Mouse (Mus musculus) kidney, adult 18-20 months (tissue): ENCODE measurements around the gene Pdyn.

ENCODE experiments used
- DNase-seq: peaks from one replicate; pipeline ENCODE4 v3.0.0; 2021

Pdyn gene

GRCm38 (mm10) chr2:129699484-129700158 is at the start of gene Pdyn:
Gene Pdyn (minus strand): TSS chr2:129699844.
- no peak for DNase-seq

DNA sequence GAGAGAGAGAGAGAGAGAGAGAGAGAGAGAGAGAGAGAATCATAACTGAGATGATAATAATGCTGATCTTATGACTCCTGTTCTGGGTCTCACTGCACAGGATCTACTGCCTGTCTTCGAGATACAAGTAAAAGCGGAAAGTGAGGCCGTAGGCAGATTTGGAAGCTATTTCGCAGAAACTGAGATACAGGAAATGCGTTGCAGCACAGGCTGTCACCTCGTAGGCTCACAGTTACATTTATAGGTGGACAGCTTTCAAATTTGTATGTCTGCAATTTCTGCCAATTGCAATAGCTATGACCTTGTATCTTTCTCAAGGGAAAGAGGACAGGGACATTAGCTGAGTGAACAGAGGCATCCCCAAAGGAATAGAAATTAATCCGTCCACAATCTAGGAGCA is 42.4 kb upstream of the Pdyn start:
- no peak for DNase-seq

DNA sequence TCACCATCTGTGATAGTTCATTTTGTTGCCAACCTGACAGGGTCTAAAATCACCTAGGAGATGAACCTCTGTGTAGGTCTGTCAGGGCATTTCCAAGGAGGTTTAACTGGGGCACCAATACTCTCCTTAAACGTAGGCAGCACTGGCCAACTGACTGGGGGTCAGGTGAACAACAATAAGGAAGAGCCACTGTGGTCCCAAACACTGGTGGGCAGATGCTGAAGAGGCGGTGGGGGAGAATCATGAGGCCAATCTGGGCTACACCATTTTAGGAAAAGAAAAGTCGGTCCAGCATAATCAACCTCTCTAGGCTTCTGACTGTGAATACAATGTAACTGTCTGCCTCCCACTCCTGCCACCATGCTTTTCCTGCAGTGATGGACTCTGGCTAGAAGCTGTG is 40.9 kb upstream of the Pdyn start:
- no peak for DNase-seq

GRCm38 (mm10) chr2:129734031-129734430 is 34.4 kb upstream of the Pdyn start:
- DNase-seq, result no peak

- no peak for DNase-seq
Observed at GRCm38 (mm10) chr2:129729681-129730080, 30.0 kb upstream of the Pdyn start.

DNA sequence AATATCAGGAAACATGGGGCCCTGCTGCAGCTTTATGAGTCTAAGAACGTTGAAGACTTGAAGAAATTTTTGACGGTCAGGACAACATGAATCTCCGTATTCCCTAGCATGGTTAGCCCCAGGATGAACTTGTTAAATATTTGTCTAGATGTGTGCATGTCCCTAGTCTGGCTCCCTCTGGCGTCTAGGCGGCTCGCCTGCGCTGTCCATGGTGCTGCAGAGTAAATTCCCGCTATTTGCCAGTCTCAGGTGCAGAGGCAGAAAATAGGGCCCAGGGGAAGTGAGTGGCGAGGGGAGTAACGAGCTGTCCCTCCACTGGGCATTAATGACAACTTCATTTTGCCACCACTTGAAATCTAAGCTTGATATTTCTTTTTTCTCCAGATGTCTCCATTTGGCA is 16.0 kb upstream of the Pdyn start:
- DNase-seq, result peak; percentile 64

GRCm38 (mm10) chr2:129713026-129713544 is 13.4 kb upstream of the Pdyn start:
- DNase-seq, result no peak

GRCm38 (mm10) chr2:129696059-129696458 is 3.6 kb downstream of the Pdyn start:
- DNase-seq, result peak; percentile 41

GRCm38 (mm10) chr2:129694303-129694702 is 5.3 kb downstream of the Pdyn start:
- no peak for DNase-seq

DNA sequence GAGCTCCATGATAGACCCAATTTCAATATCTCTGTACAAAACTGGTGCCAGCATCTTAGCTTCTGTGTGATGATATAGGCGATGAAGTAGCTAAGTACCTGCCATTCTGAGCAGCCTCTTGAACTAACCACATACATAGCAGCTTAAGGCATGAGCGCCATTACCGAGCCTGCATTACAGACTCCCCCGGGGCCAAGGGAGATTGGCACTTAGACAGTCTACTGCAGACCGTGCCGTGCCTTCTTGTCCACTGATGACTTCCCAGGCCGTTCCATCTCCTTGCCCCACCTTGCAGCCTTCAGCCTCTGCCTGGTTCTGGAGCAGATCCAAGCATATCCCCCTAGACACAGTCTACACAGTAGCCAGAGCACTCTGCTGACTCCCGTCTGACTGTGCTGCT is 7.0 kb downstream of the Pdyn start:
- DNase-seq, result no peak

DNA sequence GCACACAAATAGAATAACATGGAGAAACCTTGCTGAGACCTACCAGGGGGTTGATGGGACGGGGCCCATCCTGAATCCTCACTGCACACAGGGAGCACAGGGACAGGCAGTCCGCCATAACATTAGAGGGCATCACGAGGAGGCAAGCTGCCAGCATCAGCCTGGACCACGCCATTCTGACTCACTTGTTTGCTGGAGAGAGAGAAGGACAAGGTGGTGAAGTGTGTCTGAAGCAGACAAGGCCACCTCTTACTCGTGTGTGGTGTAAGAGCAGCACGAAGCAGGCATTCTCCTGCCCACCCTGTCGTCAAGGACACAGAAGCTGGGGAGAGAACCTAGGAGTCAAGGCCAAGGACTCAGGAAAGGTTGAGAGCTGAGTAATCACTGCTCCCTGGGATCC is 9.9 kb downstream of the Pdyn start:
- no peak for DNase-seq

DNA sequence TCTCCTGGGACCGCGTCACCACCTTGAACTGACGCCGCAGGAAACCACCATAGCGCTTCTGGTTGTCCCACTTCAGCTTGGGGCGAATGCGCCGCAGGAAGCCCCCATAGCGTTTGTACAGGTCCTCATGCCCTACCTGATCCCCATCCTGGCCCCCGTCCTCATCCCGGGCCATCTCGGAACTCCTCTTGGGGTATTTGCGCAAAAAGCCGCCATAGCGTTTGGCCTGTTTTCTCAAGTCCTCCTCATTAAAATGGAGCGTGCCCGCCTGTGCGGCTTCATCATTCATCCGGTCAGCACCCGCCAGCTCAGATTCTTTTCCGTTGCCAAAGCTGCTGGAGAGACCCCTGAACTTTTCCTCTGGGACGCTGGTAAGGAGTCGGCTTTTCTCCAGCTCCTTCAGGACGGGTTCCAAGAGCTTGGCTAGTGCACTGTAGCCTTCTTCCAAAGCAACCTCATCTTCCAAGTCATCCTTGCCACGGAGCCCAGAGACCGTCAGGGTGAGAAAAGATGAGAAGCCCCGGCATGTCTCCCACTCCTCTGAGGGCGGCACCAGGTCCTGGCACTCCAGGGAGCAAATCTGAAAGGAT is 11.5 kb downstream of the Pdyn start:
- no peak for DNase-seq

- no peak for DNase-seq
Observed at GRCm38 (mm10) chr2:129686908-129687307, 12.7 kb downstream of the Pdyn start.

DNA sequence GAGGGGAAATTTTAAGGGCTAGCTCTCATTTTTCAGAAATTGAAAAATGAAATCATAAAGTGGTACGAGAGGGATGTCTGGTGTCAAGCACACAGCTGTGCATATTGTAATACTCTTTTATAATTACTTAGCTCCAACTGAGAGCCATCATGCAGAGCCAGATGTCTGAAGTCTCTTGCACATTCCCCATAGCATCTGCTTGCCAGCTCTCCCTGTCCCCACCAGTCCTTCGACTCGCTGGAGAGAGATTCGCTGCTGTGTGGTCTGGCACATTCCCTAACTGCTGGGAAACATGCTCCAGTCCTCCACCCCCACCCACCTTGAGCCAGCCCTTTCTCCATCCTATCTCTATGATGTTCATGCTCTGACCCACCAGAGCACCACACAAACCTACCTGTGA is 15.6 kb downstream of the Pdyn start:
- no peak for DNase-seq

- DNase-seq, result no peak
Observed at GRCm38 (mm10) chr2:129680236-129680635, 19.4 kb downstream of the Pdyn start.

GRCm38 (mm10) chr2:129679066-129679465 is 20.6 kb downstream of the Pdyn start:
- DNase-seq, result no peak

- no peak for DNase-seq
Observed at GRCm38 (mm10) chr2:129677664-129678063, 22.0 kb downstream of the Pdyn start.

GRCm38 (mm10) chr2:129674935-129675634 is 24.6 kb downstream of the Pdyn start:
- DNase-seq, result peak; percentile 78

DNA sequence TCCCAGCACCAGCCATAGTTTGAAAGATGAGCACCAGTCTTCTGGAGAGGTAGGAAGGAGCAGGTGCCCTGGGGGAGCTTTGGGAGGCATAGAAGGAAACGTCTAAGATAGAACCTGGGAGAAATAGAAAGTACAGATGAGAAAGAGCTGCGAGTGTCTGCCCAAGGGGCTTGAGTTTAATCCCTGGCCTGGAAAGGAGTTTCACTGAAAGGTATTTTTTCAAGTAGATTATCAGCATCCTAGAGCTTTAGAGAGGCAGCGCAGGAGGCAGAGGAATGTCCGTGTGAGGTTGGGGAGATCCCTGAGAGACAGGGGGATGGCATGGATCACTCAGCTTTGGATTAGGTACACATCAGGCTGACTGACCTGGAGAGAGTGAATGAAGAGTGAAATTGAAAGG is 27.7 kb downstream of the Pdyn start:
- no peak for DNase-seq

- no peak for DNase-seq
Observed at GRCm38 (mm10) chr2:129662484-129662883, 37.2 kb downstream of the Pdyn start.

DNA sequence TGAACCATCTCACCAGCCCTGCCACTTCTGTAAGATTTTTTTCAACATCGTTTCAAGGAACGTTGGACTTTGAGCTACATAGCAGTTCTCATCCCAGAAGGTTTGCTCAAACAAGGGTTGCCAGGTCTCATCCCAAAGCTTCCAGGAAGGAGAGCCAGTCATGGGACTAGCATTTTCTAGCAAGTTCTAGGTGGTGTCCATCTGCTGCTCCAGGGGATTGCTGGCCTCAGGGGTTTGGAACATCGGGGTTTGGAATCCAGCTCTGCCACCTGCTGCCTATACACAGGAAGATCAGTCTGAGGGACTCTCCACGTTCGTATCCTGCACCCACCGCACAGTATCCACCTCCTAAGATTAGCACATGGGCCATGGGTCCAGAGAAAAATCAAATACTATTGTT is 39.6 kb downstream of the Pdyn start:
- DNase-seq, result peak; percentile 39

GRCm38 (mm10) chr2:129658796-129659195 is 40.8 kb downstream of the Pdyn start:
- DNase-seq, result no peak

DNA sequence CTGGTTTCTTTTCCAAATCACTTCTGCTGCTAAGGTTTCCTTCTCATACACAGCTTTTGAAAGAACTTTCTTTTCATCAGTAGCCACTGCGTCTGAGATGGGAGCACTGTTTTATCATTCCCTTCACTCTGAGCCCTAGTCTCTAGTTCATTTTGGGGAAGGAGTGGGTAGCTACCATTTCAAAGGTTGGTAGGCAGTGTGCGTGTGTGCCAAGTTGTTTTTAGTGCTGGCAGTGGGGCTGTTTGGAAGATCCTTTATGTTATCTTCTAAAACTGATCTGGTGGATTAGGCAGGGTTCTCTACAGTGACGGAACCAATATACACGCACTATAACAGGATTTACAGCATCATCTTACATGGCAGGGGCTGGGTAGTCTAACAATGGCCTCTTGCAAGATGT is 44.6 kb downstream of the Pdyn start:
- DNase-seq, result no peak
